Mouse (Mus musculus) CD4-positive, CD25-positive, alpha-beta regulatory T cell, adult 2 months (primary cell): Measurements from ENCODE around the gene Anks1b.

ENCODE experiments used
- DNase-seq: peaks from one replicate; pipeline ENCODE4 v3.0.0-alpha.2; 2012; ENCODE audit warnings: low read depth, low spot score

The Anks1b gene

DNA sequence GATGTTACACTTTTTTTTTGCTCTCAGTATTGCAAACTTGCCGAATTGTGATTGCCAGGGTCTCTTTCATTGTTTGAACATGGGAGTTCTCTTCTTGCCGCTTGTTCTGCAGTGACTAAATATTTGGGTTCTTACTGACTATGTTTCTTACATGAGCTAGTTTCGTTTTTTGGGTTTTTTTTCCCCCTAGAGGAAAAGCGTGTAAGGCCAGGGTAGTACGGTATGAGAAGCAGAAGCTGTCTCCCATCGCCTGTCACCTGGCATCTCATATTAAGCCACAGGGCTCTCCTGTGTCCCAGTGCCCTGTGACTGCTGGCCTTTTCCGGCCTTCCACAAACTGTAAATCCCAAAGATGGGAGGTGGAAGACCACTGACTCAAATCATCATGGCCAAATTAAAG, 979.1 kb downstream of the Anks1b start:
- DNase-seq = no peak

DNA sequence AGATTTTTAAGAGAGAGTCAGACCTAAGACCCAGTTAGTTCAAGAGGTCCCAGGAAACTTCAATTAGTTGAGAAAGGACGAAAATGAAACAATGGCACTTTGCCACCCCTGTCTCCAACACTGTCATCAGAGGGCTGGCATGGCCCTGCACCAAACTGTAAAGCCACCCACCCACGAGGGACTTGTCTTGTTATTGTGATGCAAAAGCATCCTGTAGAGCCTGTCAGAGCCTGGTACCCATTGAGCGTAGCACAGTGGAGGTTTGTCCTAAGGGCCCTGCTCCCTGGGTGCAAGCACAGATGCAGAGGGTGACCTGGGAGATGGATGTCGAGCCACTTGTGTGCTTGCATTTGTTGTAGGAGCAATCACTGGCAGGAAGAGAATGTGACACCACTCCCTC, 983.4 kb downstream of the Anks1b start:
- DNase-seq = no peak

DNA sequence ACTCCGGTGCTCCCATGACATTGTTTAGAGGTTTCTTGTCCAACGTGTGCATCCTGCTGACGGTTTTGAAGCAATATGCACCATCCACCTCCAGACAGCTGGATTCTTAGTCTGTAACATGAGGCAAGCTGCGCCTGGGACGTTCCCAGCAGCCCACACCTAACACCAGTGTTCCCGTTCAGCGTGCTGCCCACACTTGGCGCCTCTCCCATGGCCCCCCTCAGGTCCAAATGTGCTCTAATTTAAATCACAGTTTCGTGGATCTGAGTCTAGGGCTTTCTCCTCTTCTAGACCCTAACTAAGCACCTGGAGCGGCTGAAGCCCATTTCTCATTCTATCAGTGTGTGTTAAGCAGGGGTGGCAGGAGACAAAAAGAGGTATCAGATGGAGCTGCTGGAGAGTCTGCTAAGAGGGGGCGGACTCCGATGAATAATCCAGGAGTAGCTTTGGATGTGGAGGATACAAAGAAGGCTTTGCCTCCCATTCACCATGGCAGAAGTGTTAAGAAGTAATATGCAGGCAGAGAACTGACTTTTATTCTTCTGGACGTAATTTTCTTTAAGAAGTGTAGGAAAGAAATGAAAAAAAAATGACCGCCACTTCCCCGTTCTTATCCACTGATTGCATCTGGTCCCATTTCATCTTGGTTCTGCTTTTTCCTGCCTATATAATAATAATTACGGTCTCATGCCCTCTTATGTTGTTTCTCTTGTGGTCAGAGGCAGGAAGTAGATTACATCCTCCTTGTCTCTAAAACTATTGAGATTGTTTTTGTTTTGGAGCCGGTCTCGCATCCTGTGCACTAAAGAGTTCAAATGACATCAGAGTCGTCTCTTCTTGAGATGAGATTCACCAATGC, 986.6 kb downstream of the Anks1b start:
- no peak for DNase-seq

DNA sequence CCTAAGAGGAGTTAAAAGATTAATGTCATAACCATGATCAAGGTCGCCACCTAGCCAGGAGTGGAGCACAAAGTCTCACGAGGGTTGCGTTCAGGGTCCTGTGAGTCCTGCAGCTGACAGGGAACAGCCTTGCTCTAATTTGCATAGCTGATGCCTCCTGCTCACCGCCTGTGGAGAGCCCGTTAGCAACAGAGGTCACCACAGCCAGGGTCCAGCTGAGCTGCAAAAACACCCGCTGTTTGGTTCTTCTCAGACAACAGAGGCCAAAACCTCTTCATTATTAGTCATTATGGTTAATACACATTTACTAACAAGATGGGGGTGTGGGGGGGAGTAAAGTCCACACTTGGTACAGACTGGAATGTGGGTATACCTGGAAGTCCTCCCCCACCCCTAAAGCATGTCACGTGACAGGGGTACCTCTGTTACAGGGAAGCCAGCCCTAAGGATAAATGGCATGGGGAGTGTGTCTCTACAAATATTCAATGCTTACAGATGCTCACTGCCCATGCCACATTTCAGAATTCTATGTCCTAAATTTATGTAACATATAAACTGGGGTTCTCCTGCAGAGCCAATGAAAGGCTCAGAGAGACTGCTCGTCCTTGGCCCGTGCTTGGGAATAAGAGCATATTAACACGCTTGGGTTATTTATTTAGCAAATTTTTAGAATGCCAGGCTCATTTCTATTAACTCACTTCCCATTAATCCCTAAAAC, 990.7 kb downstream of the Anks1b start:
- DNase-seq = no peak

DNA sequence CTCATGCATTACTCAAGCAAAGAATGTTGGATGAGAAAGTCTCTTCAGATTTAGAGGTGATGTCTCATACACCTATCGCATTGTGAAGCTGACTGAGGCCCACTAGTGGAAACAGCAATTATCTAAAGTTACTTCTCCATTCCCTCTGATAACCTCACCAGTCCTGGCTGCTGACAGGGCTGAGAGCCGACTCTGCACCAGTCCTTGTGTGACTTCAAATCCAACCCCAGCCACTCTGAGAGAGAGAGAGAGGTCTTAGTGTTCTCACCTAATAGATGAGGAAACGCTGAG, 991.2 kb downstream of the Anks1b start:
- no peak for DNase-seq

DNA sequence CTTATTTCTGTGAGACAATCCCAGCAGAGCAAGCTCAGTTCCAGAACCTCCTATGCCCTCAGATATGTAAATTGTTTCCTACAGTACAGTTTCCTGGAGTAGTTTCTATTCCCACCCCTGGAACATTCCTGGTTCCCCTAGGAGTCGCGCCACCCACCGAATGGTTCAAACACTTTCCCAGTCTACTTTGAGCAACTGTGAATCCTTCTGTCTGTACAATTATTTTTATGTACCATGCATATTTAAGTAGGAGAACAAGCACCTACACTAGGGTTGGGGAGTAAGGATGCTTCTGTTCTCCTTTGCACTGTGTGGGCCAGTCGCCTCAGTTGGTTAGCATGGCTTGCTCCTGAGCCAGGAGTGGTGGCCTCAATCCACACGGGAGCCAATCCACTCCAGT, 999.9 kb downstream of the Anks1b start:
- no peak for DNase-seq

DNA sequence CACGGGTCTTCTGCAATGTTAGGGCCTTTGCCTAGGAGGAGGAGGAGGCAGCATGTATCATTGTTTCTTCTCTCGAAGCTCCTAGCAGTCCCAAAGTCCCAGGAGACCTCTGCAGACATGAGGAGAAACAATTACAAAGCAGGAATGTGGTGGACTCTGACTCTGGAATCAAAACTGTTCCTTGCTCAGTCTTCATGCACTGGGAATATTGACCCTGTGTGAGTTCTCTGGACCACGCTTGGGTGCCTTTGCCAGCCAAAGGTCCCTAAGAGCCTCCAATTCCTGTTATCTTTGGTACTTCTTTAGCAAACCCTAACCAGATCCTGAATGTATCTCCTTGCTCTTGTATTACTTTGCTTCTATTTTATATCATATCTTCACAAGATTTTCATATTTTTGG, 1000.9 kb downstream of the Anks1b start:
- DNase-seq = no peak

DNA sequence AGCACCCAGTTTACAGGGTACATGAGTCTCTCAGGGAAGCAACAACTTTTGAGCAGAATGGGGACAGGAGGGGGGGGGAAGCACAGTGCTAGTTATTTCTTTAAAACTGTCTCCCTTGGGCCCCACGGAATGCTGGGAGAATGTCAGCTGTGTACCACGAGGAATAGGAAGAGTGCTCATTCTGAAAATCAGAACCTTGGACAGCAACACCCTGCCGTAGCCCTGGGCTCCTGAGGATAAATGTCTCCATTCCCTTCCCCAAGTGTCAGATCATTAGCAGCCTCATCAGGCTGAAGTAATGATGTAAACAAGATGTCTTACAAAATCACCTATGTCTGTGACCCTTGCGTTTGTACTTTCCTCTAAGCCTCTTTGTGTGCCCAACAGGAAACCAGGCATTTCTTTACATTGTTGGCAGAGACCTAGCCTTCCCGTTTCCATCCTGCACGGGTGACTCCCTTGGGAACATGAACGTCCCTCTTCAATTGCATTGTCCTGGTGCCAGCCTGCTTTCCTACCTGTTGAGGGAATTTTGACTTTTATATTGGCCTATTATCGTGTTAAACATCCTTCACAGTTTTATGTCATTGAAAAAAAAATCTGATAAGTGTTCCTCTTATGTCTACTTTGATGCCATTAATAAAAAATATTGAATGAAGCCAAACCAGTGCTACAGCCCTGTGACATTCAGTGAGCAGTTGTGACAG, 1007.7 kb downstream of the Anks1b start:
- DNase-seq = no peak

DNA sequence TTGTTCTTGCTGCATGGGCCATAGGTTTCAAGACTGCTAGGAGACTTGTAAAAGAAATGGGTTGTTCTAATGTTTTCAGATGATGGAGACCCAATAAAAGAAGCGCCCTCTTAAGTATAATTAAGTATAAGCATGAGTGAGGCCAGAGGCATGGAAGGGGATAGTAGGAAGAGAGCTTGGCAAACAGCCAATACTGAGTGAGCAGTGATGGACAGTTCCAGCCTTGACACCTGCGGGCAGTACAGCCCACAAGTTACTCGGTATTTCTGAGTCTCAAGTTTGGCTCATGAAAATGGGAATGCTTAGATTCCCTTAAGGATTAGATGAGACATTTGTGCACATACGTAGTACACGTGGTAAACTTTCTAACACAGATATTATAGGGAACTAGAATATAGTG, 1016.3 kb downstream of the Anks1b start:
- DNase-seq = no peak

DNA sequence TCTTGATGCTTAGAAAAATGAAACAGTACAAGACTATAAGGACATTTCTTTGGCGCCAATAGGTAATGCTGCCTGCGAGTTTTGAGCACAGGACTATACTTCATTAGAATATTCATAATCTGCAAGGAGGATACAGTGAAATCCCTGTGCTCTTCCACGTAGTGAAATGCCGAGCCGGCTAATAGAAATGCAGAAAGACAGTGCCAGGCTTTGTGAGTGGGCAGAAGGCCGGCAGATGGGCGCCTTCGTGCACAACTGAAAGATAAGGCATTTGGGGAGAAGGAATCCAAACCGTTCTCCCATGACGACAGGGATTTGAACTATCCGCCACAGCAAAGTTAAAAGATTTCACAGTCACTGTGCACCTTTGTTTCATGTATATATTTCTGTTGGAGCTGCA, 1019.4 kb downstream of the Anks1b start:
- DNase-seq = no peak

DNA sequence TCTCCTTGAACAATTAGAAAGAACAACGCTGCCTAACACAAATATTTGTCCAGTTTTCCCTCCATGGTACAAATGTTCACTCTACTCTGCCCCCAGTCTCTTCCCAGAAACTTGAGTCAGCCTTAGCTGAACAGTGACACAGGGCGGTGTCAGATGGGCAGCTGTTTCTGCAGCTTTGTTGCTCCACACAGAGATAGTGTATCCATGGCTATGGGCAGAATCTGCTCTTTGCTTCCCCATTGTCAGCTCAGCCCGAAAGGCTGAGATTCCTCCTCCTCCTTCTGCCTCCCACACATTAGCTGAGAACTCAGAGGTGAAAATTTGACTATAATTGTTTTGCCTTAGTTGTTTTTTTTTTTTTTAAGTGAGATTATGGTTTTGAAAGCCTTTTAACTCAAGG, 1024.6 kb downstream of the Anks1b start:
- DNase-seq = no peak

DNA sequence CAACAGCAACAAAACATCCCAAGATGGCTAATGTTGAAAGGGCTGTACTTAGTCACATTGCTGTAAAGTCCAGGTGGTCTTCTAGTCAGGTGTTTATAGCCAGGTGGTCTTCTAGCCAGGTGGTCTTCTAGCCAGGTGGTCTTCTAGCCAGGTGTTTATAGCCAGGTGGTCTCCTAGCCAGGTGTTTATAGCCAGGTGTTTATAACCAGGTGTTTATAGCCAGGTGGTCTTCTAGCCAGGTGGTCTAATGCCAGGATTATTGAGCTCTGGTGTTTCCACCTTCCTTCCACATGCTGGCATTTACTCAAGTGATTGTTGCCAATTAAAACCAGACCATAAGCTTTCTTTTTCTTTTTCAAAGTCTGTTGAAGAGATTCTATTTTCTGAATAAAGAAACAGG, 1030.9 kb downstream of the Anks1b start:
- DNase-seq = no peak

DNA sequence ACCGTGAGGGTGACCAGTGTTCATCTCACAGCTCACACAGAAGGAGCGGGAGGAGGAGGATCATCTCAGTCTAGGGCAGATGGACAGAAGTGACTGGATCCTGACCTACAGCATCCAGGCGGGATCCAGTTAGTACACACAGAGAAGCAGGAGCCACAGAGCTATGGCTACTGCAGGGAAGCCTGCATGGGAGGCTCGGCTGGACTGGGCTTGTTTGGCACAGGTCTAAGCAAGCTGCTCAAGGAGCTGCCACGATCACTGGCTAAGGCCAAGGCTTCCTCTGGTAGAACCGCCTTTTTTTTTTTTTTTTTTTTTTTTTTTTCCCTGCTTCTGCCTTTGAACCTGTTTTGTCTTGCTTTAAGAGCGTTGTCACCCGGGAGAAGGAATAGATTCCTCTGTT, 1034.1 kb downstream of the Anks1b start:
- DNase-seq = no peak

DNA sequence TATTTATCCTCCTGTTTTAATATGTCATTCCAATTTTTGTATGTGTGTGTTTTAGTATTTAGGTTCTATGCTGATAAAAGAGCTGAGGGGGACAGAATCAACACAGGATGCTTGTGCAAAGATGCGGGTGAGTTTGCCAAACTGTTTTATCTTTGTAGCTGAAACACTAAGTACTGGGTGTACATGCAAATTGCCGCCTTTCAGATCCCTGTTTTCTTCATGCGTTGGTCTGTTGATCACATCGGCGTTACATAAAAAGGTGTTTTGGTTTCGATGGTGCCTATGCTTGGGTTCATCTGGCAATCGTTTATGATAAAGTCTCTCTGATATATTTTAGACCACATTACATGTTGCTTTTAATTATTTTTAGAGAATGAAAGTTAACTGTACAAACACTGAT, 1050.2 kb downstream of the Anks1b start:
- DNase-seq = no peak

DNA sequence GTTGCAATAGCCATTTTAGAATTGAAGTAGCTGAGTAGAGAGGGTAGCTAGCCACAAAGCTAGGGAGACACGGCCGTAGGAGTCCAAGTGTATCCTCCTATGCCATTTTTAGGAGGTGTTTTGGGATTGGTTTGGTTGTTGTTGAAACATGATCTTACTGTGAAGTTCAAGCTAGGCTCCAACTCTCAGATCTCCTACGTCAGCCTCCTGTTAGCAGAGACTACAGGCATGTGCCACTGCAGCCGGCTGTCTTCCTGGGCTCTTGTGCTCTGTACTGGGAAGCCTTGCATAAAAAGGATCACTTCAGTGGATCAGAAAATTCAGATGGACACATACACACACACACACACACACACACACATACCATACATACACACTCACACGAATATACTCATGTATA, 1059.8 kb downstream of the Anks1b start:
- no peak for DNase-seq

DNA sequence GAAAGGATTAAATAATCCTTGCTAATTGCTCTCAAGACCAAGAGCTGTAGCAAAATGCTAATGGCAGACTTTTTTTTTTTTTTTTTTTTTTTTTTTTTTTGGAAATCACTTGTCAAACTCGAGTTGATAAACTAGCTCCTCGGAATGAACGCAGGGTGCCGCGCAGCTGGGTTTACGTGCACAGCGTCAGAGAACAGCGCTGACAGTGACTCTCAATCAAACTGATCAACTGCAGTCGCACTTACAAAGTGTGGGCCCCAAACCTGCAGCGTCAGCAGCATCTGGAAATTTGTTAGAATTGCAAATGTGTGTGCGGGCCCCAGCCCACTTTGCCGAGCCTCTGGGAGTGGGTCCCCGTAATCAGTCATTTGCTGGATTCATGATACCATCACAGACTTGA, 1061.4 kb downstream of the Anks1b start:
- no peak for DNase-seq

DNA sequence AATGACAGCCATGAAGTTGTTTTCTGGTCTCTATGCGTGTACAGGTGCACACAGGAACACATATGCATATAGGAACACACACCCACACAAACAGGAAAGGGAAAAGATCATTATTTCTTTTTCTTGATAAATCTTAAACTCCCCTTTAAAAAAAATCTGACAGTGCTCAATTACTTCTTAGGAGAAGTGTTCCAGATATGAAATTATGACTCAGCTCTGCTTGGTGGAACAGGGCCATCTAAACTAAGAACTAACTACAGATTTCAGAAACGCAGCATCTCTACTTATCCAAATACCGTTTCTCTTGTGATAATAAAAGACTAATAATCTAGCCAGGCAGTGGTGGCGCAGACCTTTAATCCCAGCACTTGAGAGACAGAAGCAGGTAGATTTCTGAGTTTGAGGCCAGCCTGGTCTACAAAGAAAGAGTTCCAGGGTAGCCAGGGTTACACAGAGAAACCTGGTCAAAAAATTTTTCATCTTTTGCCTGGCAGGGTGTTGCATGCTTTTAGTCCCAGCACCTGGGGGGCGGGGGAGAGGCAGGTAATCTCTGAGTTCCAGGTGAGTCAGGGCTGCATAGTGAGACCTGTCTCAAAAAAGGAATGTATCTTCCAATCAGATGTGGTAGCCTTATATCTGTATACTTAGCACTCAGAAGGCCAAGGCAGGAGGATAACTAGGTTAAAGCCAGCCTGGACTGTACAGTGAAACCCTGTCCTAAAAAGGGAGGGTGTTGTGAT, 1064.6 kb downstream of the Anks1b start:
- no peak for DNase-seq

DNA sequence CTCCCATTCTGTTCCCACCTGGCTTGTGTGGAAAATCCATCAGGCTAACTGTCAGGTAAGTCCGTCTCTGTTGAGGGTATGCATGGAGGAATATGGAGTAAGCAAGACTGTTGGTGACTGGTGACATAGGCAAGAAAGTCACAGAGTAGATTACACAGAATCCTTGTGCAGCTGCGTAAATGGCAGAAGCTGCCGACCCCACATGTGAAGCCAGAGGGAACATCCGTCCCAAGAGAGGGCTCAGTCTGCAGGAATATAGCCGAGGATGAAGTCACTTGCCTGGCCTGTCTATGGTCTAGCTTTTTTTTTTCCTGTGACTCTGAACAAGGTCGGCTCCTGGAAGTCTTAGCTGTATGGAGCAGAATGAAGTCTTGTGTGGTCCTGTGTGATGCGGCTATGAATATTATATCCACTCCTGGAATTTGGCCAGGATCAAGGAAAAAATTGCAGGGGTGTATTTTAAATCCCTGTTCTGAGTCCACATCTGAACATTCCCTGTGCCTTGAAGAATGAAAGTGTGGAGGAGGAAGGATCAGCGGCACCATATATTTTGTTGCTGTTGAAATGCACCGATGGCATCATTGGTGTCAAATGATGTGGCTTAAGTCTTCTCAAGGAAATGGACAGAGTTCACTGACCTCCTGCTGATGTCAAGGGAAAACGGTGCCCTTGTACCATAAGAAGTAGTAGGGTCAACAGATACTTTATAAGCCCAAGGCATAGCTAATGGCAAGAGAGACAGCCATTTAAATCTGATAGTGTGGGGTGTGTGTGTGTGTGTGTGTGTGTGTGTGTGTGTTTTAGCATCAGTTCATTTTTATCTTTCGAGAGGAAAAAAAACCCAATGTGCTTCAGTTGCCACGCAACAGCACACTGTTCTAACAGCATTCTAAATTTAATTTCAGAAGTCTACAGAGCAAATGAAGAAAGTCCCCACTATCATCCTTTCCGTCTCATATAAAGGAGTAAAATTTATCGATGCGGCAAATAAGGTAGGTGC, 1067.5 kb downstream of the Anks1b start:
- DNase-seq = no peak

DNA sequence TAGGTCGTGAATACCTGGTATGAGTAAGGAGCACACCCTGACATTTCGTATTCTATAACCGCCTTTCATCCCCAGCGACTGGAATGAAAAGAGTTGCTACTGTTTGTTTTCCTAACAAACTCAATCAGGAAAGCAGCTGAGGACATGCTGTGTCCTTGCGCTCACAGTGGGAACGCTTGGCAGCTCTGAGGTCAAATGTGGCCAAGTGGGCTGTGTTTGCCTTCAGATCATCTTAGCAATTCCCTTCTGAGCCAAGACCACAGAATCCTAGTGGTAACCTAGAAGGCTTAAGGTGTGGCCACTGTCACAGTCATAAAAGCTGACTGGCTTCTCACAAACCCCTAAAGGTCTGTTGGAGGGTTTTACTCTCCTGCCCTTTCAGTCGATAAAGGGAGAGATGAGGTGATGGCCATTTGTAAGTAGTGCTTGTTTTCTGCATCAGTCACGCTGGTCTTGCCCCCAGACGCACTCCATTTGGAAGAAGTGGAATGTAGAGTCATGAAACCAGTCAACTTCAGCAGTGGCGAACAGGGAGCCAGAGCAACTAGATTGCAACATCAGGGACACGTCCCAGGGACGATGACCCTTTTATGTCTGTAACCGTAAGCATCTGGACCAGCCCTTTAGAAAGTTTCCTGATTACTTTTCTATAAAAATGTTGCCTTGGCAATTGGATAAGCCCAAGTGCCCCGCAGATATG, 1068.8 kb downstream of the Anks1b start:
- no peak for DNase-seq

DNA sequence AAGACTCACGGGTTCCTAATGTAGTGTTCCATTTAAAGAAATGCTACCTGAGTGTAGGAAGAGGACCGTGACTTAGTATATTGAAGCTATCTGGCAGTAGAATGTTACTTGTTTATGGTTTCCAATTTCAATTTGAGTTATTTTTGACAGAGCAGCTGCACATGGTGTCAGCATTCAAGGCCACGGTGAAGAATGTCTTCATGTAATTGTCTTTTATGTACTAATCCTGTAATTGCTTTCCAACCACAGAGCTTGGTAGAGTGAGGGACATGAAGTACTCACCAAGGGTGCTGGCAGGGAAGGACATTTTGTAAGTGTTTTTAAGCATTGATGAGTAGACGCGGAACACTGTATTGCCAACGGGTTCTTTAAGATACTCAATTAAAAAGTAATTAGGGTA, 1073.7 kb downstream of the Anks1b start:
- DNase-seq = no peak
